ENCODE assay signal across 8 mouse cellular contexts in genomic region chr1:55087401-55087904, GRCm38 (mm10). TPM values are rescaled to one million over a fixed set of nuclear protein-coding genes. Genes with fewer than 3 reads are reported as not detected.
DNase-seq lines count a peak whose midpoint lies in the region; ATAC-seq and TF ChIP-seq lines count a peak whose summit lies in the region.

No protein-coding gene starts in this region.

- peak overlapping the region; percentile 97 for H3K9ac ChIP-seq in kidney, embryonic 14.5 days (ENCODE audit: low read depth, low read length)
- peak overlapping the region; percentile 93 for H3K9ac ChIP-seq in midbrain, embryonic 11.5 days (ENCODE audit: low read length)

- H3K4me3 ChIP-seq in testis, adult 2 months (ENCODE audit: control insufficient read depth, low read depth, low read length) = peak overlapping the region; percentile 99
- peak overlapping the region; percentile 91 for H3K4me3 ChIP-seq in kidney, embryonic 14.5 days (ENCODE audit: low read length)
- peak overlapping the region; percentile 81 for H3K4me3 ChIP-seq in midbrain, embryonic 11.5 days (ENCODE audit: low read depth, low read length)

- peak overlapping the region; percentile 67 for H3K4me2 ChIP-seq in kidney, embryonic 14.5 days (replicated peaks; ENCODE audit: low read depth, low read length)
- H3K4me2 ChIP-seq in midbrain, embryonic 11.5 days = peak overlapping the region; percentile 93

- DNase-seq in cerebellum, postnatal 36 days = no peak
- DNase-seq in testis, postnatal 14 days (ENCODE audit: low spot score) = no peak
- peak; percentile 79 for DNase-seq in gastrocnemius, postnatal 10 days
- no peak for DNase-seq in midbrain, embryonic 11.5 days (ENCODE audit: low spot score, missing footprints)
- DNase-seq in embryo, embryonic 10.5 days (ENCODE audit: low spot score) = no peak

- peak overlapping the region; percentile 96 for H3K27ac ChIP-seq in testis, adult 2 months (ENCODE audit: control insufficient read depth, insufficient read depth, low read depth, low read length)
- H3K27ac ChIP-seq in kidney, embryonic 14.5 days (ENCODE audit: low read depth, low read length) = peak overlapping the region; percentile 98
- H3K27ac ChIP-seq in midbrain, embryonic 11.5 days (ENCODE audit: low read depth, low read length) = peak overlapping the region; percentile 93

- TF ChIP-seq CTCF in testis, adult 2 months (IDR thresholded peaks at IDR 0.05; ENCODE audit: control insufficient read depth, insufficient read depth, insufficient replicate concordance, low read depth, low read length) = no peak

- no peaks in the 10 kb centered on the region; the same call in 1 of the 2 replicates for H3K36me3 ChIP-seq in testis, adult 2 months (ENCODE audit: control insufficient read depth, insufficient read depth, low read length)
- H3K36me3 ChIP-seq in kidney, embryonic 14.5 days (ENCODE audit: control insufficient read depth, insufficient read depth, low read length) = peaks cover 40% of the 10 kb centered on the region
- H3K36me3 ChIP-seq in midbrain, embryonic 11.5 days (ENCODE audit: control insufficient read depth, insufficient read depth, low read length) = peaks cover 20% of the 10 kb centered on the region

- H3K27me3 ChIP-seq in testis, adult 2 months (ENCODE audit: control insufficient read depth, insufficient read depth, low read length) = no peaks in the 10 kb centered on the region
- H3K27me3 ChIP-seq in kidney, embryonic 14.5 days (ENCODE audit: control insufficient read depth, insufficient read depth, low read length) = no peaks in the 10 kb centered on the region
- no peaks in the 10 kb centered on the region for H3K27me3 ChIP-seq in midbrain, embryonic 11.5 days (ENCODE audit: control insufficient read depth, insufficient read depth, low read length)

- ATAC-seq in cerebellum, adult (ENCODE audit: insufficient number of reproducible peaks, low FRiP score, low TSS enrichment) = peak; percentile 46
- peak; percentile 65 for ATAC-seq in kidney, embryonic 14.5 days (ENCODE audit: low FRiP score, low TSS enrichment)
- ATAC-seq in midbrain, embryonic 11.5 days (ENCODE audit: low FRiP score) = peak; percentile 61

- WGBS in kidney, embryonic 14.5 days = under 1% methylated on average over 42 of the region's 57 CpGs
- under 1% methylated on average over 48 of the region's 57 CpGs for WGBS in midbrain, embryonic 11.5 days

- peak; percentile 71 for TF ChIP-seq POLR2A in testis, adult 2 months (IDR thresholded peaks at IDR 0.05; ENCODE audit: control insufficient read depth, low read depth, low read length)

- peaks cover 19% of the 10 kb centered on the region for H3K4me1 ChIP-seq in testis, adult 2 months (ENCODE audit: control insufficient read depth, insufficient read depth, low read length)
- peaks cover 18% of the 10 kb centered on the region for H3K4me1 ChIP-seq in kidney, embryonic 14.5 days (ENCODE audit: control insufficient read depth, insufficient read depth, low read length)
- H3K4me1 ChIP-seq in midbrain, embryonic 11.5 days (ENCODE audit: control insufficient read depth, insufficient read depth, low read length) = peaks cover 26% of the 10 kb centered on the region

- 0 out of 2 replicates have a peak, but pooled peaks cover 2% of the 10 kb centered on the region for H3K9me3 ChIP-seq in kidney, embryonic 14.5 days (ENCODE audit: control insufficient read depth, low read length)
- H3K9me3 ChIP-seq in midbrain, embryonic 11.5 days (ENCODE audit: control insufficient read depth, low read length) = no peaks in the 10 kb centered on the region; the same call in 1 of the 2 replicates

RNA-seq across cellular contexts. Expression of gene Hspe1, which starts 0.5 kb away (rescaled TPM):
- polyA plus RNA-seq in testis, adult 2 months (2012; rRNA removed) = 15.7 and 17.2 TPM in 2 replicates
- total RNA-seq in gastrocnemius, postnatal 10 days (2021) = 100 to 1,000 TPM in 1 of 2 experiments, 10 to 100 TPM in 1; 83.6 to 101 TPM
- polyA plus RNA-seq in kidney, embryonic 14.5 days (2014; fragmentation: Nextera tagmentation; extraction: Ambion mirVana) = 508 and 679 TPM in 2 replicates
- 517 and 525 TPM in 2 replicates for polyA plus RNA-seq in midbrain, embryonic 11.5 days (2014; fragmentation: Nextera tagmentation; extraction: Ambion mirVana)

RNA-seq across cellular contexts. Expression of gene Hspd1, which starts 0.6 kb away (rescaled TPM):
- 10.3 and 12.8 TPM in 2 replicates for polyA plus RNA-seq in testis, adult 2 months (2012; rRNA removed)
- total RNA-seq in gastrocnemius, postnatal 10 days (2021) = 100 to 1,000 TPM; 176 to 188 TPM
- polyA plus RNA-seq in kidney, embryonic 14.5 days (2014; fragmentation: Nextera tagmentation; extraction: Ambion mirVana) = 359 and 402 TPM in 2 replicates
- polyA plus RNA-seq in midbrain, embryonic 11.5 days (2014; fragmentation: Nextera tagmentation; extraction: Ambion mirVana) = 409 and 425 TPM in 2 replicates

RNA-seq across cellular contexts. Expression of gene Coq10b, which starts 34.9 kb away (rescaled TPM):
- 16.0 and 20.5 TPM in 2 replicates for polyA plus RNA-seq in testis, adult 2 months (2012; rRNA removed)
- 10 to 100 TPM in 1 of 2 experiments, 1 to 10 TPM in 1; 9.5 to 11.3 TPM for total RNA-seq in gastrocnemius, postnatal 10 days (2021)
- polyA plus RNA-seq in kidney, embryonic 14.5 days (2014; fragmentation: Nextera tagmentation; extraction: Ambion mirVana) = 14.3 and 15.1 TPM in 2 replicates
- 33.8 and 38.3 TPM in 2 replicates for polyA plus RNA-seq in midbrain, embryonic 11.5 days (2014; fragmentation: Nextera tagmentation; extraction: Ambion mirVana)

RNA-seq across cellular contexts. Expression of gene Mob4, which starts 43.6 kb away (rescaled TPM):
- 3.7 and 4.2 TPM in 2 replicates for polyA plus RNA-seq in testis, adult 2 months (2012; rRNA removed)
- 10 to 100 TPM; 45.3 to 48.0 TPM for total RNA-seq in gastrocnemius, postnatal 10 days (2021)
- polyA plus RNA-seq in kidney, embryonic 14.5 days (2014; fragmentation: Nextera tagmentation; extraction: Ambion mirVana) = 144 and 172 TPM in 2 replicates
- 148 and 177 TPM in 2 replicates for polyA plus RNA-seq in midbrain, embryonic 11.5 days (2014; fragmentation: Nextera tagmentation; extraction: Ambion mirVana)

Comparison
In these comparisons a context has a peak if more than half of its experiments do, and no peak if none do; other contexts are left out.
1. RNA of gene Hspe1, which starts 0.5 kb away (polyA plus RNA-seq): 517 to 525 TPM in midbrain, embryonic 11.5 days and 508 to 679 TPM in kidney, embryonic 14.5 days; 15.7 to 17.2 TPM in testis, adult 2 months; every median in the first group is over 10 times any median in the second.
2. RNA of gene Hspd1, which starts 0.6 kb away (polyA plus RNA-seq): 409 to 425 TPM in midbrain, embryonic 11.5 days and 359 to 402 TPM in kidney, embryonic 14.5 days; 10.3 to 12.8 TPM in testis, adult 2 months; every median in the first group is over 10 times any median in the second.
3. Peak in every context shown above with its lines, with median percentiles within 50 percentile points of each other: ATAC-seq, H3K27ac ChIP-seq and H3K4me3 ChIP-seq.